Mouse (Mus musculus): ENCODE data around the gene Ablim1. TPM values are rescaled to one million over a fixed set of nuclear protein-coding genes. Genes with fewer than 3 reads are reported as not detected.

Gene Ablim1
- polyA plus RNA-seq, 1 experiment from 2014 or later = 48.0 TPM

GRCm38 (mm10) chr19:57339281-57339864 is 24.7 kb upstream of the Ablim1 start:
- ATAC-seq (ENCODE audit: low read depth) = no peak
- Histone ChIP-seq H3K9ac (no peak overlapping the region), H3K4me1 (replicated peaks) (no peaks in the 10 kb centered on the region), H3K4me3 (no peak overlapping the region), H3K27me3 (no peaks in the 10 kb centered on the region), H3K36me3 (no peaks in the 10 kb centered on the region), H3K27ac (replicated peaks) (no peak overlapping the region), H3K4me2 (no peak overlapping the region), H3K9me3 (no peaks in the 10 kb centered on the region)
- WGBS = 87% methylated on average over 13 of the region's 13 CpGs

DNA sequence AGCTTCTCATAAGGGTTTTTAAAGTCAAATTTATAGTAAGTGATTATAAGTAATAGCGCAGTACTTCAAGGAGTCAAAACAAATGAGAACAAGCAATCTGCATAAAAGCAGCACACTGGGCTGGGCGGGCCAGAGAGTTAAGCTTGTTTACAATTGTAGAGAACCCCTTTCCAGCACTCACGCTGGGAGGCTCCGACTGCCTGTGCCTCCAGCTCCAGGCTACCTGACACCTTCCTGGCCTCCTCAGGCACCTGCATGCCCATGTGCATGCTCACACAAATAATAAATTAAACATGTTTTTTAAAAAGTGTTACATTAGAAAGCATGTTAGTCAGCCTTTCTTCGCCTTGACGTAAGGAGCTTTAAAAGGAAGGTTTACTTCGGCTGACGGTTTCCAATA is 20.4 kb upstream of the Ablim1 start:
- H3K4me1 ChIP-seq (replicated peaks) = no peaks in the 10 kb centered on the region
- WGBS = 47% methylated on average over 8 of the region's 8 CpGs

GRCm38 (mm10) chr19:57333356-57333755 is 18.6 kb upstream of the Ablim1 start:
- Histone ChIP-seq H3K9ac (no peak overlapping the region), H3K9me3 (no peaks in the 10 kb centered on the region), H3K4me1 (replicated peaks) (no peaks in the 10 kb centered on the region), H3K27me3 (no peaks in the 10 kb centered on the region), H3K4me3 (no peak overlapping the region), H3K4me2 (no peak overlapping the region), H3K36me3 (no peaks in the 10 kb centered on the region), H3K27ac (replicated peaks) (no peak overlapping the region)
- 91% methylated on average over 4 of the region's 4 CpGs for WGBS
- ATAC-seq (ENCODE audit: low read depth) = no peak

More for the DNA sequence above, 20.4 kb upstream of the Ablim1 start:
- no peak overlapping the region for H3K4me2 ChIP-seq
- ATAC-seq (ENCODE audit: low read depth) = no peak
- H3K27me3 ChIP-seq = no peaks in the 10 kb centered on the region
- no peaks in the 10 kb centered on the region for H3K9me3 ChIP-seq
- no peak overlapping the region for H3K9ac ChIP-seq
- H3K4me3 ChIP-seq = no peak overlapping the region
- no peaks in the 10 kb centered on the region for H3K36me3 ChIP-seq
- H3K27ac ChIP-seq (replicated peaks) = no peak overlapping the region

DNA sequence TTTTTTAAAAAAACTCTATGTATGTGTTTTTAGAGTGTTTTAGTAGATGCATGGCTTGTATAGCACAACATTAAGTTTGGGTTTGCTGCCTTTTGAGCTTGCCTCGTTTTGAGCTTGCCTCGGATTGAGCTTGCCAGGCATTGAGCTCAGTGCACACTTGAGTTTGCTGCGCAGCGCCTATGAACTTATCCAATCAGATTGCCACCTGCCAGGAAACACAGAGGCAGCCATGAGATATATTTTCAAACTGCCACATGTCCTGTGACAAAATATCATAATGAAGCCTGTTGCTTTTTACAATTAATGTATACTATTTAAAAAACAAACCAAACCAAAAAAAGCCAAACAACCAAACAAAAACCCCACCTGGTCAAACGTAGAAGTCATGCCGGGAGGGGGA is 16.5 kb upstream of the Ablim1 start:
- H3K4me3 ChIP-seq = no peak overlapping the region
- no peaks in the 10 kb centered on the region for H3K36me3 ChIP-seq
- ATAC-seq (ENCODE audit: low read depth) = no peak
- no peaks in the 10 kb centered on the region for H3K27me3 ChIP-seq
- no peaks in the 10 kb centered on the region for H3K9me3 ChIP-seq
- no peak overlapping the region for H3K9ac ChIP-seq
- no peak overlapping the region for H3K27ac ChIP-seq (replicated peaks)
- no peaks in the 10 kb centered on the region for H3K4me1 ChIP-seq (replicated peaks)
- WGBS = 79% methylated on average over 6 of the region's 6 CpGs
- no peak overlapping the region for H3K4me2 ChIP-seq

- Histone ChIP-seq H3K27me3 (no peaks in the 10 kb centered on the region), H3K4me1 (replicated peaks) (no peaks in the 10 kb centered on the region), H3K9ac (no peak overlapping the region), H3K4me3 (no peak overlapping the region), H3K4me2 (no peak overlapping the region), H3K27ac (replicated peaks) (no peak overlapping the region), H3K36me3 (no peaks in the 10 kb centered on the region), H3K9me3 (no peaks in the 10 kb centered on the region)
- WGBS = 76% methylated on average over 11 of the region's 11 CpGs
- ATAC-seq (ENCODE audit: low read depth) = no peak
Observed at GRCm38 (mm10) chr19:57330309-57330708, 15.6 kb upstream of the Ablim1 start.

GRCm38 (mm10) chr19:57328792-57329191 is 14.1 kb upstream of the Ablim1 start:
- Histone ChIP-seq H3K27me3 (no peaks in the 10 kb centered on the region), H3K4me2 (no peak overlapping the region), H3K4me3 (no peak overlapping the region), H3K9me3 (no peaks in the 10 kb centered on the region), H3K9ac (no peak overlapping the region), H3K4me1 (replicated peaks) (no peaks in the 10 kb centered on the region), H3K36me3 (no peaks in the 10 kb centered on the region), H3K27ac (replicated peaks) (no peak overlapping the region)
- ATAC-seq (ENCODE audit: low read depth) = no peak
- 61% methylated on average over 12 of the region's 12 CpGs for WGBS

GRCm38 (mm10) chr19:57328269-57328668 is 13.6 kb upstream of the Ablim1 start:
- H3K9ac ChIP-seq = no peak overlapping the region
- WGBS = 94% methylated on average over 7 of the region's 7 CpGs
- no peak for ATAC-seq (ENCODE audit: low read depth)

GRCm38 (mm10) chr19:57327679-57328078 is 13.0 kb upstream of the Ablim1 start:
- Histone ChIP-seq H3K4me2 (no peak overlapping the region), H3K4me1 (replicated peaks) (no peaks in the 10 kb centered on the region), H3K9me3 (no peaks in the 10 kb centered on the region), H3K27ac (replicated peaks) (no peak overlapping the region), H3K4me3 (no peak overlapping the region), H3K27me3 (no peaks in the 10 kb centered on the region), H3K9ac (no peak overlapping the region), H3K36me3 (no peaks in the 10 kb centered on the region)
- no peak for ATAC-seq (ENCODE audit: low read depth)

More at GRCm38 (mm10) chr19:57328269-57328668, 13.6 kb upstream of the Ablim1 start:
- H3K9me3 ChIP-seq = no peaks in the 10 kb centered on the region
- no peaks in the 10 kb centered on the region for H3K36me3 ChIP-seq
- no peaks in the 10 kb centered on the region for H3K4me1 ChIP-seq (replicated peaks)
- no peak overlapping the region for H3K27ac ChIP-seq (replicated peaks)
- H3K4me2 ChIP-seq = no peak overlapping the region
- H3K27me3 ChIP-seq = no peaks in the 10 kb centered on the region
- no peak overlapping the region for H3K4me3 ChIP-seq

DNA sequence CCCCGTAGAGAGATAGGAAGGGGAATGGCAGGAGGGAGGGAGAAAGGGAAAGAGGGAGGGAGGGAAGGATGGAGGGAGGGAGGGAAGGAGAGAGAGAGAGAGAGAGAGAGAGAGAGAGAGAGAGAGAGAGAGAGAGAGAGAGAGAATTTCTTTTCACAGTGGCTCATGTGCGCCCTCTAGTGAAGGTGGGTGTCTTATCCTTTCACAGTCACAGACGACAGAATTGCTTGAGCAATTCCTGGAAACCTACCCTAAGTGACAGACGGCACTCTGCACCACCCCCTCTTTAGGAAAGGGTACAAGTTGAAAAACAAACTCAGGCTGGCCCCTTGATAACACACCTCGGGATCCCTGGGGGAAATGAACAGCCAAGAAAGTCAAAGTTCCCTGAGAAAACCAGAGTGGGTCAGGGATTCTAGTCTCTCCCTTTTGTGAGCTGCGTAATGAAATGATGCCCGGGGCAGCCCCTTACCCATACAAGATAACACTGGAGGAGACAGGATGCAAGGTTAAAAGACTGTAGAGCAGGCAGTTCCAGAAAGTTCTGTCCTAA is 11.1 kb upstream of the Ablim1 start:
- no peak for ATAC-seq (ENCODE audit: low read depth)
- no peaks in the 10 kb centered on the region for H3K9me3 ChIP-seq

GRCm38 (mm10) chr19:57323087-57323486 is 8.4 kb upstream of the Ablim1 start:
- Histone ChIP-seq H3K27me3 (no peaks in the 10 kb centered on the region), H3K27ac (replicated peaks) (no peak overlapping the region), H3K4me2 (no peak overlapping the region), H3K9me3 (no peaks in the 10 kb centered on the region), H3K4me3 (no peak overlapping the region), H3K36me3 (no peaks in the 10 kb centered on the region), H3K4me1 (replicated peaks) (no peaks in the 10 kb centered on the region), H3K9ac (no peak overlapping the region)
- ATAC-seq (ENCODE audit: low read depth) = no peak
- 76% methylated on average over 8 of the region's 8 CpGs for WGBS

More for the DNA sequence above, 11.1 kb upstream of the Ablim1 start:
- H3K9ac ChIP-seq = no peak overlapping the region
- no peak overlapping the region for H3K4me2 ChIP-seq
- no peaks in the 10 kb centered on the region for H3K36me3 ChIP-seq
- WGBS = 34% methylated on average over 7 of the region's 7 CpGs
- no peak overlapping the region for H3K4me3 ChIP-seq
- H3K4me1 ChIP-seq (replicated peaks) = no peaks in the 10 kb centered on the region
- no peak overlapping the region for H3K27ac ChIP-seq (replicated peaks)
- H3K27me3 ChIP-seq = no peaks in the 10 kb centered on the region

DNA sequence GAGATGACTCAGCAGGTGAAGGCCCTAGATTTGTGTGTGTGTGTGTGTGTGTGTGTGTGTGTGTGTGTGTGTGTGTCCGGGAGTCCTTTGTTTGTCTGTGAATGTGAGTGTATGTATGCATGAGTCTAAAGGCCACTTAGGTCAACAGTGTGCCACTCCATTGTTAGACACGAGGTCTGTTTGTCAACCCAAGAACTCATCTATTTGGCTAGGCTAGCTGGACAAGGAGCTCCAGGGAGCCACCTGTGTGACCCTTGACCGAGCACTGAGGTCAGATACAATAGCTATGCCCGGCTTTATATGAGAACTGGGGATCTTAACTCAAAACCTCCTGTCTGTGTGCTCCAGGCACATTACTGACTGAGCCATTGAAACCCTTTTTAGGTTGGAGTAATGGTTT is 7.8 kb upstream of the Ablim1 start:
- Histone ChIP-seq H3K27ac (replicated peaks) (no peak overlapping the region), H3K9ac (no peak overlapping the region), H3K4me2 (no peak overlapping the region), H3K36me3 (no peaks in the 10 kb centered on the region), H3K4me1 (replicated peaks) (no peaks in the 10 kb centered on the region), H3K4me3 (no peak overlapping the region), H3K9me3 (no peaks in the 10 kb centered on the region), H3K27me3 (no peaks in the 10 kb centered on the region)
- WGBS = 63% methylated on average over 4 of the region's 4 CpGs
- no peak for ATAC-seq (ENCODE audit: low read depth)

GRCm38 (mm10) chr19:57321839-57322238 is 7.1 kb upstream of the Ablim1 start:
- Histone ChIP-seq H3K4me3 (no peak overlapping the region), H3K9ac (no peak overlapping the region), H3K4me2 (no peak overlapping the region), H3K27me3 (no peaks in the 10 kb centered on the region), H3K27ac (replicated peaks) (no peak overlapping the region), H3K9me3 (no peaks in the 10 kb centered on the region), H3K4me1 (replicated peaks) (no peaks in the 10 kb centered on the region), H3K36me3 (no peaks in the 10 kb centered on the region)
- ATAC-seq (ENCODE audit: low read depth) = no peak
- WGBS = 90% methylated on average over 3 of the region's 3 CpGs
